Mouse (Mus musculus) cerebellum, adult 8-10 months (tissue): Measurements from ENCODE around the gene B3gnt8.
A peak's percentile ranks its signal among the peaks of the same experiment; 100 is the strongest.

Source experiments
- DNase-seq: peaks from one replicate; pipeline ENCODE4 v3.0.0; 2022

B3gnt8 gene

GRCm38 (mm10) chr7:25619722-25619991 is 6.8 kb upstream of the B3gnt8 start:
- no peak for DNase-seq

- DNase-seq, result no peak
These were observed 6.4 kb upstream of the B3gnt8 start for GRCm38 (mm10) chr7:25620101-25620500.

- no peak for DNase-seq
These were observed 5.7 kb upstream of the B3gnt8 start for GRCm38 (mm10) chr7:25620751-25621150.

- DNase-seq, result no peak
These were observed 2.5 kb upstream of the B3gnt8 start for GRCm38 (mm10) chr7:25623857-25624370.

GRCm38 (mm10) chr7:25624851-25625250 is 1.6 kb upstream of the B3gnt8 start:
- DNase-seq, result no peak

- DNase-seq, result no peak
These were observed 732 bp upstream of the B3gnt8 start for GRCm38 (mm10) chr7:25625594-25626250.

GRCm38 (mm10) chr7:25627431-25628322 is 1.2 kb downstream of the B3gnt8 start:
- DNase-seq, result peak; percentile 27

GRCm38 (mm10) chr7:25628323-25628620 is 1.8 kb downstream of the B3gnt8 start:
- DNase-seq, result no peak

- DNase-seq, result no peak
These were observed 6.2 kb downstream of the B3gnt8 start for GRCm38 (mm10) chr7:25632679-25633078.

- DNase-seq, result no peak
These were observed 9.9 kb downstream of the B3gnt8 start for GRCm38 (mm10) chr7:25636373-25636772.

- DNase-seq, result no peak
These were observed 10.6 kb downstream of the B3gnt8 start for GRCm38 (mm10) chr7:25637099-25637498.

- peak; percentile 50 for DNase-seq
These were observed 13.3 kb downstream of the B3gnt8 start for GRCm38 (mm10) chr7:25639754-25640153.

GRCm38 (mm10) chr7:25644136-25644535 is 17.7 kb downstream of the B3gnt8 start:
- DNase-seq, result no peak

GRCm38 (mm10) chr7:25644631-25645030 is 18.2 kb downstream of the B3gnt8 start:
- DNase-seq, result no peak

GRCm38 (mm10) chr7:25645074-25645473 is 18.6 kb downstream of the B3gnt8 start:
- DNase-seq, result no peak

GRCm38 (mm10) chr7:25647574-25648123 is 21.2 kb downstream of the B3gnt8 start:
- no peak for DNase-seq

- DNase-seq, result no peak
These were observed 23.4 kb downstream of the B3gnt8 start for GRCm38 (mm10) chr7:25649839-25650238.

GRCm38 (mm10) chr7:25651281-25651680 is 24.8 kb downstream of the B3gnt8 start:
- no peak for DNase-seq

- DNase-seq, result no peak
These were observed 25.8 kb downstream of the B3gnt8 start for GRCm38 (mm10) chr7:25652244-25652759.

- peak; percentile 43 for DNase-seq
These were observed 29.4 kb downstream of the B3gnt8 start for GRCm38 (mm10) chr7:25655601-25656428.

GRCm38 (mm10) chr7:25657785-25658184 is 31.3 kb downstream of the B3gnt8 start:
- DNase-seq, result no peak

GRCm38 (mm10) chr7:25658657-25659472 is 32.4 kb downstream of the B3gnt8 start, which contains the start of the genes Bckdha and Exosc5:
Gene Bckdha (minus strand): TSS chr7:25658981.
Gene Exosc5 (plus strand): TSS chr7:25659164.
- DNase-seq, result peak; percentile 100
